Mouse (Mus musculus) CH12.LX (cell line): Measurements from ENCODE around the gene Ovgp1.

ENCODE experiments used
- CTCF ChIP-seq, 2 experiments: IDR thresholded peaks in 1 of 2; conservative IDR thresholded peaks in 1 of 2; 2 replicates each; pipeline ENCODE4 v1.5.1; 2011 to 2012; ENCODE audit warnings: low read depth in 2 of 2, low read length in 2 of 2, improper control_type of control experiment in 1 of 2, inconsistent platforms in 1 of 2, mild to moderate bottlenecking in 1 of 2, moderate library complexity in 1 of 2
- HCFC1 ChIP-seq: IDR thresholded peaks from 2 replicates; pipeline ENCODE4 v1.6.1; 2012; ENCODE audit warnings: low read depth, mild to moderate bottlenecking, inconsistent platforms, low read length, improper control_type of control experiment
- MXI1 ChIP-seq: IDR thresholded peaks from 2 replicates; pipeline ENCODE4 v1.6.1; 2011; ENCODE audit warnings: mild to moderate bottlenecking, low read depth, low read length, improper control_type of control experiment
- MYC ChIP-seq: IDR thresholded peaks from 2 replicates; pipeline ENCODE4 v1.6.1; 2011; ENCODE audit warnings: low read depth, mild to moderate bottlenecking, improper control_type of control experiment, low read length
- RAD21 ChIP-seq: IDR thresholded peaks from 2 replicates; pipeline ENCODE4 v1.6.1; 2011; ENCODE audit warnings: low read depth, mild to moderate bottlenecking, low read length, improper control_type of control experiment, moderate library complexity
- SMC3 ChIP-seq: IDR thresholded peaks from 2 replicates; pipeline ENCODE4 v1.6.1; 2011; ENCODE audit warnings: low read depth, low read length, improper control_type of control experiment
- USF2 ChIP-seq: conservative IDR thresholded peaks from 2 replicates; pipeline ENCODE4 v1.6.1; 2011; ENCODE audit warnings: low read depth, low read length, improper control_type of control experiment
- ZMIZ1 ChIP-seq: IDR thresholded peaks from 2 replicates; pipeline ENCODE4 v1.6.1; 2012; ENCODE audit warnings: low read depth, mild to moderate bottlenecking, inconsistent platforms, low read length, improper control_type of control experiment
- ZNF384 ChIP-seq: IDR thresholded peaks from 2 replicates; pipeline ENCODE4 v1.6.1; 2012; ENCODE audit warnings: low read depth, low read length, improper control_type of control experiment, inconsistent platforms

DNA sequence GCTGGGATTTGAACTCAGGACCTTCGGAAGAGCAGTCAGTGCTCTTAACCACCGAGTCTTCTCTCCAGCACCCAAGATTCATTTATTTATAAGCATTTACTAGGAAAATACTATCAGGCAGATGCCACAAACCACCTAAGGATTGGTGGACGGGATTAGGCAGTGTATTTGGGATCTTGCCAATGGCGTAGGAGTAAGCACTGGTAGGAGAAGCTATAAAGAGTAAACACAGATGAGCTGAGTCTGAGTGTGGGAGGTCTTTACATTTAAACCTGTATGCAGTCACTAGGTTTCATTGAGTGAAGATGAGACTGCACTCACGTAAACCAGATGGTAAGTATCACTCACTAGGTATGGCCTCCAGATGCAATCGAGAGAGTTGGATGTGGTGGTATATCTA, 39.6 kb upstream of the Ovgp1 start:
- TF ChIP-seq CTCF (conservative IDR thresholded peaks at IDR 0.05 in 1 of 2, IDR thresholded peaks at IDR 0.05 in 1 of 2; ENCODE audit: low read depth in 2 of 2, low read length in 2 of 2) = no peak
- no peak for TF ChIP-seq USF2
- TF ChIP-seq SMC3 = no peak
- TF ChIP-seq RAD21 = no peak
- TF ChIP-seq MYC = no peak
- no peak for TF ChIP-seq HCFC1
- no peak for TF ChIP-seq ZNF384
- no peak for TF ChIP-seq MXI1
- no peak for TF ChIP-seq ZMIZ1
